Mouse (Mus musculus): ENCODE data around the gene Olfr95. TPM values are rescaled to one million over a fixed set of nuclear protein-coding genes. Genes with fewer than 3 reads are reported as not detected.

The Olfr95 gene
- polyA plus RNA-seq, 1 experiment from 2014 or later, result not detected

DNA sequence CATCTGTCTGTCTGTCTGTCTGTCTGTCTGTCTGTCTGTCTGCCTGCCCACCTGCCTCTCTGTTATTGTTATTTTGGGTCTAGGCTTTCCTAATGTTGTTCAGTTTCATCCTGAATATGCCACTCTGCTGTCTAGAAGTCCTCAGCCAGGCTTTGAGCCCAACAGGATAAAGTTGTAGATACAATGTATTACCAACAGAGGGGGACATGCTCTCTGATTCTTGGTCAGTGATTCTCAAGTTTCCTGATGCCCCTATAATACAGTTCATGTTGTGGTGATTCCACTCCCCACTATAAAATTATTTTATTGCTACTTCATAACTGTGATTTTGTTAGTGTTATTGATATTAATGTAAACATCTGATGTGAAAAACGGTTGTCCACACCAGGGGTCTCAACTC lies 9.0 kb upstream of the Olfr95 start:
- H3K4me2 ChIP-seq (replicated peaks; ENCODE audit: low read depth), result no peak overlapping the region
- ATAC-seq (ENCODE audit: low FRiP score, low TSS enrichment) (no peak), DNase-seq (ENCODE audit: low spot score) (no peak)
- TF ChIP-seq EP300 (optimal IDR thresholded peaks at IDR 0.05) (no peak), CTCF (IDR thresholded peaks at IDR 0.05; ENCODE audit: low read depth) (peak; percentile 64)
- H3K4me3 ChIP-seq (ENCODE audit: low read depth, low read length), result no peak overlapping the region
- H3K27ac ChIP-seq (replicated peaks), result no peak overlapping the region
- 23% methylated on average over 1 of the region's 1 CpGs for WGBS
- H3K27me3 ChIP-seq (ENCODE audit: control insufficient read depth, insufficient read depth, low read length), result no peaks in the 10 kb centered on the region
- no peaks in the 10 kb centered on the region for H3K4me1 ChIP-seq (replicated peaks; ENCODE audit: control insufficient read depth, insufficient read depth)
- H3K9me3 ChIP-seq (ENCODE audit: control insufficient read depth, low read length), result no peaks in the 10 kb centered on the region
- no peaks in the 10 kb centered on the region for H3K36me3 ChIP-seq (ENCODE audit: control insufficient read depth, insufficient read depth, low read length)
- no peak overlapping the region for H3K9ac ChIP-seq (ENCODE audit: low read length)

DNA sequence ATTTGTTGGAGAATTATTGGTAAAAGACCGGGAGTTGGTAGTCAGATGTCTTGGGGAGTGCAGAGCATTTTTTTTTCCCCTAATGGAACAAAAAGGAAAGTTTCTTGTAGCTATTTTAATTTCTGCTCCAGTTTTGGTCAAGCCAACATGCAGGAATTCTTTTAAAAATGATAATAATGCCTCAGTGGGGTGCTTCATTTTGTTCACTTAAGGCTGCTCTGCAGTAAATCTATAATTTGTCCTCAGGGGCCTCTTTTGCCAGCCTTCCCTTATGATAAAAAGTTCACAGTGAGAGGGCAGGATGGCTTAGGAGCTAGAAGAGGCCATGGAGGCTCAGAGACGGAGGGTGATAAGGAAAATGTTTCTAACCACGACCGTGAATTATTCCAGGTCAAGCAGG lies 6.9 kb upstream of the Olfr95 start, which contains the start of gene Olfr96:
Olfr96 (plus strand) TSS at position 301 of the 400 bp plus-strand sequence.
- Histone ChIP-seq H3K4me1 (replicated peaks; ENCODE audit: control insufficient read depth, insufficient read depth) (no peaks in the 10 kb centered on the region), H3K27ac (replicated peaks) (no peak within 1 kb of the TSS), H3K36me3 (ENCODE audit: control insufficient read depth, insufficient read depth, low read length) (no peaks in the 10 kb centered on the region), H3K27me3 (ENCODE audit: control insufficient read depth, insufficient read depth, low read length) (no peaks in the 10 kb centered on the region), H3K9me3 (ENCODE audit: control insufficient read depth, low read length) (no peaks in the 10 kb centered on the region), H3K4me3 (ENCODE audit: low read depth, low read length) (no peak within 1 kb of the TSS), H3K9ac (ENCODE audit: low read length) (no peak within 1 kb of the TSS), H3K4me2 (replicated peaks; ENCODE audit: low read depth) (no peak within 1 kb of the TSS)
- TF ChIP-seq CTCF (IDR thresholded peaks at IDR 0.05; ENCODE audit: low read depth) (no peak), EP300 (optimal IDR thresholded peaks at IDR 0.05) (no peak)
- ATAC-seq (ENCODE audit: low FRiP score, low TSS enrichment) (no peak), DNase-seq (ENCODE audit: low spot score) (no peak)
- WGBS, result 51% methylated on average over 4 of the region's 4 CpGs

DNA sequence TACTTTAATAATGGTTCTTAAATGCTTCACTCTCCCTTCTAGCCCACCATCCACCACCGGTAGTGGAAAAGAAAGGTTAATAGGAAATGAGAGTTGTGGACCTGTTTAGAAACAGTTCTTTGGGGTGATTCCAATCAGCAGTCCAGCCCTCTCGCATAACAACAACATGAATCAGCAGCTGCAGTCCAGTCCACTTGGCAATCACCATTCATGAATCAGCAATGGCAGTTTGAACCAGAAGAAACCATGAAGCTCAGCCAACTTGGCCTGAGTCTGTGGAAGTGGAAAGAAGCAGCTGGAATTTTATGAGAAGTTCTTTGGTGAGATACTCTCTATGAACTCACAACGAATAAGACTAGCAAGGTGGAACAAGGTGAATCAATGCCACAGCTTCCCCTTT lies 5.6 kb upstream of the Olfr95 start:
- TF ChIP-seq CTCF (IDR thresholded peaks at IDR 0.05; ENCODE audit: low read depth) (no peak), EP300 (optimal IDR thresholded peaks at IDR 0.05) (no peak)
- H3K4me2 ChIP-seq (replicated peaks; ENCODE audit: low read depth), result no peak overlapping the region
- no peaks in the 10 kb centered on the region for H3K4me1 ChIP-seq (replicated peaks; ENCODE audit: control insufficient read depth, insufficient read depth)
- no peak for ATAC-seq (ENCODE audit: low FRiP score, low TSS enrichment)
- H3K27ac ChIP-seq (replicated peaks), result no peak overlapping the region
- H3K36me3 ChIP-seq (ENCODE audit: control insufficient read depth, insufficient read depth, low read length), result no peaks in the 10 kb centered on the region
- H3K4me3 ChIP-seq (ENCODE audit: low read depth, low read length), result no peak overlapping the region
- WGBS, result 61% methylated on average over 3 of the region's 3 CpGs
- no peaks in the 10 kb centered on the region for H3K9me3 ChIP-seq (ENCODE audit: control insufficient read depth, low read length)
- H3K9ac ChIP-seq (ENCODE audit: low read length), result no peak overlapping the region
- DNase-seq (ENCODE audit: low spot score), result no peak
- H3K27me3 ChIP-seq (ENCODE audit: control insufficient read depth, insufficient read depth, low read length), result no peaks in the 10 kb centered on the region

DNA sequence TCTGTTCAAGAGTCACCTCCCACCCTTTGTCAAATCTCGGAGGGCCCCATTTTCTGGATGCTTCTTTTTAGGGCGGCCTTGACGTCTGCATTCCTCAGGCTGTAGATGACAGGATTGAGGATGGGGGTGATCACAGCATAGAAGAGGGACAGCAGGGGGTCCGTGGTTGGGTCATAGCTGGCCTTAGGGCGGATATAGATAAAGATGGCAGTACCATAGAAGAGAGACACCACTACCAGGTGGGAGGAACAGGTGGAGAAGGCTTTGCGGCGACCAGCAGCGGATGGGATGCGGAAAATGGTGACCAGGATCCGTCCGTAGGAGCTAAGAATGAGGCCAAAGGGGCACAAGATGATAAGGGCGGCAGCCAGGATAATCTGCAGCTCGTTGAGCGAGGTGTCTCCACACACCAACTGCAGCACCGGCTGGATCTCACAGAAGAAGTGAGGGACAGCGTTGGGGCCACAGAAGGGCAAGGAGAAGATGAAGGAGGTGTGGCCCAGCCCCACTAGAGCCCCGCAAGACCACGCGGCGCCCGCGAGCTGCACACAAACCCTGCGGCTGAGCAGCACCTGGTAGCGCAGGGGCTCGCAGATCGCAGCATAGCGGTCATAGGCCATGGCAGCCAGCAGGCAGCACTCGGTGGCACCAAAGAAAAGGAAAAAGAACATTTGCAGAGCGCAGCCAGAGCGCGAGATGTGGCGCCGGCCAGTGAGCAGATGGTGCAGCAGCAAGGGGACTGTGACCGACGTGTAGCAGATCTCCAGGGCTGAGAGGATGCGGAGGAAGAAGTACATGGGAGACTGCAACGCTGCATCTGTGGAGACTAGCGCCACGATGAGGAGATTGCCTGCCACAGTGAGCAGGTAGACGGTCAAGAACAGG lies 1.8 kb downstream of the Olfr95 start:
- no peak for TF ChIP-seq EP300 (optimal IDR thresholded peaks at IDR 0.05)
- no peak for TF ChIP-seq CTCF (IDR thresholded peaks at IDR 0.05; ENCODE audit: low read depth)
- Histone ChIP-seq H3K9ac (ENCODE audit: low read length) (no peak overlapping the region), H3K36me3 (ENCODE audit: control insufficient read depth, insufficient read depth, low read length) (no peaks in the 10 kb centered on the region), H3K27ac (replicated peaks) (no peak overlapping the region), H3K4me1 (replicated peaks; ENCODE audit: control insufficient read depth, insufficient read depth) (no peaks in the 10 kb centered on the region), H3K9me3 (ENCODE audit: control insufficient read depth, low read length) (no peaks in the 10 kb centered on the region), H3K4me3 (ENCODE audit: low read depth, low read length) (no peak overlapping the region), H3K27me3 (ENCODE audit: control insufficient read depth, insufficient read depth, low read length) (no peaks in the 10 kb centered on the region; the same call in 1 of the 2 replicates), H3K4me2 (replicated peaks; ENCODE audit: low read depth) (no peak overlapping the region)
- 18% methylated on average over 40 of the region's 40 CpGs for WGBS
- DNase-seq (ENCODE audit: low spot score) (no peak), ATAC-seq (ENCODE audit: low FRiP score, low TSS enrichment) (no peak)

DNA sequence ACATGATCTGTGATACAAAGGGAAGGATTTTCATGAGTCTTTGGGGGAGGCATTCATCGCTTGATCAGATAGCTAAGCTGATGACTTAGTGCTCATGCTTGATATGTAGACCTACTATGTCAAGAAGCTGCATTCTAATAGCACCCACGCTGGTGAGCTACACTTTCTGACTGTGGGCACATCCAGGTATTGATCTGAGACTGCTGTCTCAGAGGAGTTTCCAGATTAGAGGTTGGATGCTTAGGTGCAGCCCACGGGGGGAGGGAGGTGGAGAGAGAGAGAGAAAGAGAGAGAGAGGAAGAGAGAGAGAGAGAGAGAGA lies 9.0 kb downstream of the Olfr95 start:
- Histone ChIP-seq H3K9ac (ENCODE audit: low read length) (no peak overlapping the region), H3K4me2 (replicated peaks; ENCODE audit: low read depth) (no peak overlapping the region), H3K9me3 (ENCODE audit: control insufficient read depth, low read length) (no peaks in the 10 kb centered on the region), H3K36me3 (ENCODE audit: control insufficient read depth, insufficient read depth, low read length) (no peaks in the 10 kb centered on the region), H3K4me3 (ENCODE audit: low read depth, low read length) (no peak overlapping the region), H3K27ac (replicated peaks) (no peak overlapping the region), H3K27me3 (ENCODE audit: control insufficient read depth, insufficient read depth, low read length) (no peaks in the 10 kb centered on the region), H3K4me1 (replicated peaks; ENCODE audit: control insufficient read depth, insufficient read depth) (no peaks in the 10 kb centered on the region)
- ATAC-seq (ENCODE audit: low FRiP score, low TSS enrichment) (0 out of 2 replicates have a peak, but pooled peaks have one; percentile 12), DNase-seq (ENCODE audit: low spot score) (no peak)
- WGBS, result 25% methylated on average over 3 of the region's 3 CpGs
- TF ChIP-seq CTCF (IDR thresholded peaks at IDR 0.05; ENCODE audit: low read depth), result no peak
- no peak for TF ChIP-seq EP300 (optimal IDR thresholded peaks at IDR 0.05)

DNA sequence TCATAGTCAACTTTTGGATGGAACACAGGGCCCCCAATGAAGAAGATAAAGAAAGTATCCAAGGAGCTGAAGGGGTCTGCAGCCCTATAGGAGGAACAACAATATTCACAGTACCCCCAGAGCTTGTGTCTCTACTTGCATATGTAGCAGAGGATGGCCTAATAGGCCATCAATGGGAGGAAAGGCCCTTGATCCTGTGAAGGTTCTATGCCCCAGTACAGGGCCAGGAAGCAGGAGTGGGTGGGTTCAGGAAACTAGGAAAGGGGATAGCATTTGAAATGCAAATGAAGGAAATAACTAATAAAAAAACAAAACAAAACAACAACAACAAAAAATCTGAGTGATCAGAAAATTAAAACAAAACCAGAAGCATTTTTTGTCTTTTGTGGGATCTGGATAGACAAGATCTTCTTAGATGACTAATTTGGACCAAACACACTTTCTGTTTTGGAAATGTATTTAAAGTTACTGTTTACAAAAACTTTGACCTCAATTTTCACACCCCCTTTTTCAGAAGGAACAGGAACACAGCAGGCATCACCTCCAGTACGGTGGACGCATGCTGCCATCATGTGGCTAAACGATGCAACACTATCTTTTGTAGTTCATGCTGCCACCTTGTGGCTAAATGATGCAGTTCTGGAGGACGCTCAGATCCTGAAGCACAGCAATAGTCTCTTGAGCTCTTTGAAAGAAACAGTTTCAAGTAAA lies 9.6 kb downstream of the Olfr95 start:
- no peaks in the 10 kb centered on the region for H3K9me3 ChIP-seq (ENCODE audit: control insufficient read depth, low read length)
- H3K36me3 ChIP-seq (ENCODE audit: control insufficient read depth, insufficient read depth, low read length), result no peaks in the 10 kb centered on the region
- H3K4me3 ChIP-seq (ENCODE audit: low read depth, low read length), result no peak overlapping the region
- WGBS, result 2% methylated on average over 4 of the region's 4 CpGs
- H3K4me1 ChIP-seq (replicated peaks; ENCODE audit: control insufficient read depth, insufficient read depth), result no peaks in the 10 kb centered on the region
- DNase-seq (ENCODE audit: low spot score), result peak; percentile 80
- no peaks in the 10 kb centered on the region for H3K27me3 ChIP-seq (ENCODE audit: control insufficient read depth, insufficient read depth, low read length)
- TF ChIP-seq CTCF (IDR thresholded peaks at IDR 0.05; ENCODE audit: low read depth) (peak; percentile 100), EP300 (optimal IDR thresholded peaks at IDR 0.05) (no peak)
- H3K4me2 ChIP-seq (replicated peaks; ENCODE audit: low read depth), result no peak overlapping the region
- no peak overlapping the region for H3K27ac ChIP-seq (replicated peaks)
- no peak overlapping the region for H3K9ac ChIP-seq (ENCODE audit: low read length)
- peak; percentile 77 for ATAC-seq (ENCODE audit: low FRiP score, low TSS enrichment)
